ENCODE assay signal across 9 mouse cellular contexts in the genomic region with DNA sequence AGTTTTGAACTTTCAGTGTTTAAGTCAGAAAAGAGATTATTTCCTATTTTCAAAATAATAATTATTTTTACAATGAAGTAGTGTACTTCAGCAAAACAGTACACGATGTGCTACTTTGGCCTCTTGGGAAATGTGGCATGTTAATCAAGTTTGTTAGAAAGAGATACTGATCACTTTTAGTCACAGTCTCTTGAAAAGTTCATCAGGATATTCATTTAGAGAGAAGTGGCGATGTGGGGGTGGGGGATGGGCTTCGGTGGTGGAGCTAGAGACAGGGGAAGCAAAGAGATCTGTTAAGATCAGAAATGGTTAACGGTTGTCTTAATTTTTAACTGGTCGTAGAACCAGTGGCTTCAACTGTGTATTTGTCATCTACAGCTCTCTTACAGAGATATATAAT. TPM values are rescaled to one million over a fixed set of nuclear protein-coding genes. Genes with fewer than 3 reads are reported as not detected.
A peak's percentile ranks its signal among the peaks of the same experiment; 100 is the strongest.
DNase-seq lines count a peak whose midpoint lies in the region; ATAC-seq lines count a peak whose summit lies in the region.
"Had no signal": no experiment of that assay in that cellular context is flagged by ENCODE, and none has a peak within 500 bp of the region (broad histone marks: within the 10 kb centered on the region; RNA-seq: fewer than 3 reads in every experiment).

No protein-coding gene starts in this region.

- no peak for ATAC-seq in midbrain, embryonic 16.5 days
- ATAC-seq in limb, embryonic 13.5 days (ENCODE audit: low FRiP score, low read depth), result no peak

- 32% methylated on average over 5 of the region's 5 CpGs for WGBS in heart, embryonic 10.5 days
- WGBS in midbrain, embryonic 10.5 days, result 46% methylated on average over 5 of the region's 5 CpGs
- whole genome bisulfite sequencing in midbrain, embryonic 16.5 days, result 44% methylated on average over 5 of the region's 5 CpGs
- WGBS in limb, embryonic 13.5 days, result 38% methylated on average over 5 of the region's 5 CpGs

- peak overlapping the region; percentile 69 for H3K4me3 ChIP-seq in heart, embryonic 10.5 days
- peak overlapping the region; percentile 66; the same call in 1 of the 2 replicates for H3K4me3 ChIP-seq in midbrain, embryonic 10.5 days
- no peak overlapping the region for H3K4me3 ChIP-seq in midbrain, embryonic 16.5 days (ENCODE audit: low read depth, low read length)
- H3K4me3 ChIP-seq in limb, embryonic 13.5 days, result no peak overlapping the region

- DNase-seq in heart, embryonic 10.5 days (ENCODE audit: low spot score), result no peak
- DNase-seq in heart, postnatal 36 days, result no peak
- DNase-seq in midbrain, embryonic 10.5 days (ENCODE audit: low spot score), result no peak
- DNase-seq in thymus, postnatal 14 days, result peak; percentile 38
- no peak for DNase-seq in layer of hippocampus, postnatal 25 days (ENCODE audit: extremely low spot score in 1 of 2, low spot score in 1 of 2)
- no peak for DNase-seq in urinary bladder, postnatal 10 days (ENCODE audit: low spot score)

- no peaks in the 10 kb centered on the region for H3K36me3 ChIP-seq in heart, embryonic 10.5 days
- H3K36me3 ChIP-seq in midbrain, embryonic 10.5 days, result no peaks in the 10 kb centered on the region
- no peaks in the 10 kb centered on the region for H3K36me3 ChIP-seq in midbrain, embryonic 16.5 days (ENCODE audit: control insufficient read depth, insufficient read depth, low read length)
- H3K36me3 ChIP-seq in limb, embryonic 13.5 days, result no peaks in the 10 kb centered on the region
- H3K36me3 ChIP-seq: embryonic facial prominence, embryonic 12.5 days had no signal

- intact Hi-C loops in heart, postnatal 36 days (cut with DNase I), result no loop called here

- H3K4me2 ChIP-seq in midbrain, embryonic 16.5 days (ENCODE audit: low read length), result no peak overlapping the region; the same call in 1 of the 2 replicates
- H3K4me2 ChIP-seq in limb, embryonic 13.5 days (replicated peaks), result peak overlapping the region; percentile 60; the same call in 1 of the 2 replicates

- no peak overlapping the region for H3K9ac ChIP-seq in midbrain, embryonic 16.5 days (ENCODE audit: low read depth, low read length)
- no peak overlapping the region for H3K9ac ChIP-seq in limb, embryonic 13.5 days

- no peaks in the 10 kb centered on the region for H3K9me3 ChIP-seq in heart, embryonic 10.5 days
- H3K9me3 ChIP-seq in midbrain, embryonic 10.5 days (replicated peaks), result no peaks in the 10 kb centered on the region
- no peaks in the 10 kb centered on the region for H3K9me3 ChIP-seq in midbrain, embryonic 16.5 days (replicated peaks; ENCODE audit: control insufficient read depth, low read length, poor library complexity, severe bottlenecking)
- no peaks in the 10 kb centered on the region for H3K9me3 ChIP-seq in limb, embryonic 13.5 days
- H3K9me3 ChIP-seq: embryonic facial prominence, embryonic 12.5 days had no signal

- H3K27me3 ChIP-seq in heart, embryonic 10.5 days (ENCODE audit: insufficient read depth, poor library complexity, severe bottlenecking), result peaks cover 55% of the 10 kb centered on the region
- H3K27me3 ChIP-seq in midbrain, embryonic 10.5 days (ENCODE audit: low read depth, poor library complexity, severe bottlenecking), result peaks cover 96% of the 10 kb centered on the region
- H3K27me3 ChIP-seq in midbrain, embryonic 16.5 days (ENCODE audit: control insufficient read depth, insufficient read depth, low read depth, low read length), result peaks cover 35% of the 10 kb centered on the region
- H3K27me3 ChIP-seq in limb, embryonic 13.5 days, result peaks cover 45% of the 10 kb centered on the region

- no peaks in the 10 kb centered on the region for H3K4me1 ChIP-seq in heart, embryonic 10.5 days
- no peaks in the 10 kb centered on the region for H3K4me1 ChIP-seq in midbrain, embryonic 10.5 days
- no peaks in the 10 kb centered on the region for H3K4me1 ChIP-seq in midbrain, embryonic 16.5 days (ENCODE audit: control insufficient read depth, insufficient read depth, low read length)
- H3K4me1 ChIP-seq in limb, embryonic 13.5 days, result no peaks in the 10 kb centered on the region
- H3K4me1 ChIP-seq: embryonic facial prominence, embryonic 12.5 days had no signal

- H3K27ac ChIP-seq in heart, embryonic 10.5 days, result no peak overlapping the region
- no peak overlapping the region for H3K27ac ChIP-seq in midbrain, embryonic 10.5 days (replicated peaks)
- H3K27ac ChIP-seq in midbrain, embryonic 16.5 days (ENCODE audit: low read length), result no peak overlapping the region
- H3K27ac ChIP-seq in limb, embryonic 13.5 days, result no peak overlapping the region

RNA-seq across cellular contexts. Expression of gene Klhl15, which starts 1.0 kb away (rescaled TPM):
- polyA plus RNA-seq in heart, embryonic 10.5 days (2016; fragmentation: Nextera tagmentation; extraction: Ambion mirVana), result 4.6 and 4.9 TPM in 2 replicates
- 10 to 100 TPM in 1 of 2 experiments, 1 to 10 TPM in 1; 8.6 to 10.8 TPM for total RNA-seq in heart, postnatal 36 days (2021)
- polyA plus RNA-seq in midbrain, embryonic 10.5 days (2016; fragmentation: Nextera tagmentation; extraction: Ambion mirVana), result 7.1 and 10.1 TPM in 2 replicates
- 9.3 and 9.7 TPM in 2 replicates for polyA plus RNA-seq in midbrain, embryonic 16.5 days (2015; fragmentation: Nextera tagmentation; extraction: Ambion mirVana)
- polyA plus RNA-seq in limb, embryonic 13.5 days (2015; fragmentation: Nextera tagmentation; extraction: Ambion mirVana), result 9.1 and 9.2 TPM in 2 replicates
- total RNA-seq in layer of hippocampus, postnatal 25 days (2021), result 10 to 100 TPM; 27.2 to 32.4 TPM

RNA-seq across cellular contexts. Expression of gene Eif2s3x, which starts 20.8 kb away (rescaled TPM):
- polyA plus RNA-seq in heart, embryonic 10.5 days (2016; fragmentation: Nextera tagmentation; extraction: Ambion mirVana), result 69.5 and 75.3 TPM in 2 replicates
- total RNA-seq in heart, postnatal 36 days (2021), result 100 to 1,000 TPM; 100 to 154 TPM
- polyA plus RNA-seq in midbrain, embryonic 10.5 days (2016; fragmentation: Nextera tagmentation; extraction: Ambion mirVana), result 109 and 112 TPM in 2 replicates
- polyA plus RNA-seq in midbrain, embryonic 16.5 days (2015; fragmentation: Nextera tagmentation; extraction: Ambion mirVana), result 88.3 and 93.3 TPM in 2 replicates
- 72.5 and 82.2 TPM in 2 replicates for polyA plus RNA-seq in limb, embryonic 13.5 days (2015; fragmentation: Nextera tagmentation; extraction: Ambion mirVana)
- total RNA-seq in layer of hippocampus, postnatal 25 days (2021), result 100 to 1,000 TPM in 1 of 2 experiments, 10 to 100 TPM in 1; 99.8 to 162 TPM

Comparison
In these comparisons a context has a peak if more than half of its experiments do, and no peak if none do; other contexts are left out.
1. H3K4me3 ChIP-seq: peak in heart, embryonic 10.5 days (single experiment) and midbrain, embryonic 10.5 days (single experiment); none in midbrain, embryonic 16.5 days (single experiment) and limb, embryonic 13.5 days (single experiment).